Mouse (Mus musculus) brain, embryonic 14.5 days (tissue): ENCODE measurements around the gene Creb3l2.

Source experiments
- CTCF ChIP-seq: fragments of 200-500 bp; IDR thresholded peaks from 2 replicates; pipeline ENCODE4 v1.5.1; 2012; ENCODE audit warnings: inconsistent platforms, mild to moderate bottlenecking, moderate library complexity, borderline replicate concordance; ENCODE audit not compliant: insufficient read depth, insufficient read length; ENCODE audit errors: extremely low read depth
- POLR2A ChIP-seq: fragments of 200-500 bp; IDR thresholded peaks from 2 replicates; pipeline ENCODE4 v1.6.1; 2012; ENCODE audit warnings: mild to moderate bottlenecking, inconsistent platforms, borderline replicate concordance; ENCODE audit not compliant: poor library complexity, insufficient read depth, insufficient read length, severe bottlenecking; ENCODE audit errors: extremely low read depth

- TF ChIP-seq POLR2A = no peak
- TF ChIP-seq CTCF = no peak
Measured at GRCm38 (mm10) chr6:37366991-37367390, 75.0 kb downstream of the Creb3l2 start.
